Mouse (Mus musculus) megakaryocyte progenitor cell, adult 5-6 weeks (primary cell): ENCODE measurements around the gene Dact2. TPM values are rescaled to one million over a fixed set of nuclear protein-coding genes. Genes with fewer than 3 reads are reported as not detected.
A peak's percentile ranks its signal among the peaks of the same experiment; 100 is the strongest.

Experiments used
- ATAC-seq: replicated peaks from 2 replicates; pipeline ENCODE4 v1.8.0; 2016; ENCODE audit warnings: mild to moderate bottlenecking, moderate TSS enrichment, inconsistent platforms; ENCODE audit not compliant: poor library complexity
- total RNA-seq, 2 experiments: library from RNA; stranded (forward) in 1 of 2; stranded (reverse) in 1 of 2; fragments of 157-497, 149-512 nt in 1 of 2; fragments of 200-1000 nt in 1 of 2; gene quantifications; 2 replicates each; pipeline versions ENCODE4 v1.2.3 to v1.2.4; 2015 to 2017

Gene Dact2
- not detected in 2 replicates for total RNA-seq (2015)
- total RNA-seq (2017), result not detected in 2 replicates

DNA sequence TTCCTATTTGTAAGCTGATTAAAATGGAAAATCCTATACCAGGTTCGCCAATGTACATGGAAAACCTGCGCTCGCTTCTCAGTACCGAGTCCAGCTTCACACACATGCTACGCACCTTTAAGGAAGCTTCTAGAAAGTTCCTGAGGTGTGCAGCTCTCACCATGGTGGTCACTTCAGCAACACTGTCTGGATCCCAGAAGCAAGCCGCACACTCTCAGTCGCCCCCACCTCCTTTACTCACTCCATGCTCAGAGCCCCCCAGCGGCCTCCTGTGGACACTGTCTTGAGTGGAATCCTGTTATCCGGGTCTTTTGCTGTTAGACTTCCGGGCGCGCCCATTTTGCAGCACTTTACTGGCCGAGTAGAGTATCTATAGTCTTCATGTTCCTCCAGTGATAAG, at the start of gene Dact2:
Gene Dact2, minus strand, starts transcription at position 244 of the 400 bp plus-strand sequence.
- ATAC-seq, result no peak

GRCm38 (mm10) chr17:14252456-14252855, 48.4 kb upstream of the Dact2 start:
- no peak for ATAC-seq

DNA sequence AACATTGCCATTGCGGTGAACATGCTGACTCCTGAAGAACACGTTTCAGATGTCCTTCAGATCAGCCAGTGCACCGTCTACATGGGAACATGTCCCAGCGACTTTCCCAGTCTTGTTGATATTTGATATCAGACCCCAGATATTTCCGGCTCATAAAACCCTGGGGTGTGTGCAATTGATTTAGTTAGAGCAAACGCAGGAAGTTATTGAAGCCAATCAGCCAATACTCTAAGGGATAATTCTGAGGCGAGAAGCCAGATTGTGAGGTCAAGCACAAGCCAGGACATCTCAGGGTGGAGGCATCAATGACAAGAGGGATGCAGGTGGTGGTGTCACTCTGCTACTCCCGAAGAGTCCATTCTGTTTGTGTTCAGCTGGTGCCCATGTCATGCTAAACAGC, 46.3 kb upstream of the Dact2 start:
- no peak for ATAC-seq

GRCm38 (mm10) chr17:14249595-14249994, 45.5 kb upstream of the Dact2 start:
- no peak for ATAC-seq

GRCm38 (mm10) chr17:14247931-14248330, 43.8 kb upstream of the Dact2 start:
- no peak for ATAC-seq

- no peak for ATAC-seq
Measured at GRCm38 (mm10) chr17:14246266-14246665, 42.2 kb upstream of the Dact2 start.

- no peak for ATAC-seq
Measured at GRCm38 (mm10) chr17:14244195-14244965, 40.3 kb upstream of the Dact2 start.

DNA sequence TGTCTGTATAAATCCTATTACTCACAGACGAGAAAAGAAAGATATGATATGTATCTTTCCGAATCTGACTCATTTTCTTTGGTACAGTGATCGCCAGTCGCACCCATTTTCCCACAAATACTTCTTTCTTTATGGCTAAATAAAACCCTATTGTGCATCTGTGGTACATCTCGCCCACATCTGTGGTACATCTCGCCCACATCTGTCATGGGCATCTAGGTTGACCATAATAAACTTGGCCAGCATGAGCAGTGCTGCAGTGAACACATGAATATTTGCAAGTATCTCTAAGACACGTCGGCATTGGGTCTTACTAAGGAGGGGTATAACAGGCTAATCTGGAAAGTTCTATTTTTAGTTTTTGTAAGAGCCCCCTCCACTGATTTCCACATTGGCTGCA, 38.5 kb upstream of the Dact2 start:
- ATAC-seq, result no peak

DNA sequence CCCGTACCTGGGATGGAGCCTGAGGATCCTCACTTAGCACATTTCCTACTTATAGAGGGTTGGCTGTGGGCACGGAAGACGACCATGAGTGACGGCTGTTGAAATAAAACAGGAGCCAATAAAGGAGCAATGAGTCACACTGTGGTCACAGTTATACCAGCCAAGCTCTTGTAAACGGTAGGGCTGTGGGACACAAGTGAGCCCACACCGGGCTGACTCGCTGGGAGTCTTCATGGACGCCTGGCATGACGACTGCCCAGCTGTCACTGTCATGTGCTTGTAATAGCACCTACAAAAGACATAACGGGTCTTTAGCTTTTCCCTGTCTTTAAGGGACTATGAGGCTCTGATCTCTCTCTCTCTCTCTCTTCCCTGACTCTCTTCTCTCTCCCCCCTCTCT, 35.9 kb upstream of the Dact2 start:
- ATAC-seq, result no peak

- ATAC-seq, result no peak
Measured at GRCm38 (mm10) chr17:14237134-14237533, 33.0 kb upstream of the Dact2 start.

DNA sequence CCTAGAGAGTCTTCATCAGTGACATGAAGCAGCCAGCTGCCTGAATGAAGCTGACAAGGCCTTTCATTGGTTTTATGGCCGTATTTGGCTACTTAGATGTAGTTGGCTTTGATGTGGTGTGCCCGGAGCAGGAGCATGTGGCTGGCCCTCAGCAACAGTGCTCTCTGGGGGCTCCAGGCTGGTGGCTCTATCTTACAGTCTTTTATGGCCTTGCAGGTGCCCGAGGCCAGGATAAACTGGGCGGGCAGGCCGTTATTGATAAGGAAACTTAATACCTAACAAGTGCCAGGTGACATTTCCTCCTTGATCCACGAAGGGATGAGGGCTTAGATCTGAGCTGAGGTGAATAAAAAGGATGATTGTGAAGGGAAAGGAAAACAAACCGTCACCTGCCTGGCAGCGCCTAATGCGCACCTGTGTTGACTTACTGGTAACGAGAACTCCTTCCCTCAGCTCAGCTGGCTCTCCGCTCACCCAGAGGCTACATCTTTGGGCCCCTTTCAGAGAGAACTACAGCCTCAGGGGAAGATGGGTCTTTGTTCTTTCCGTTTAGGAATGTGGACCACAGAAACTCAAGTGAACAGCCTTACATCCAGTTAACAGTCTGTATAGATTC, 30.8 kb upstream of the Dact2 start:
- ATAC-seq, result no peak

DNA sequence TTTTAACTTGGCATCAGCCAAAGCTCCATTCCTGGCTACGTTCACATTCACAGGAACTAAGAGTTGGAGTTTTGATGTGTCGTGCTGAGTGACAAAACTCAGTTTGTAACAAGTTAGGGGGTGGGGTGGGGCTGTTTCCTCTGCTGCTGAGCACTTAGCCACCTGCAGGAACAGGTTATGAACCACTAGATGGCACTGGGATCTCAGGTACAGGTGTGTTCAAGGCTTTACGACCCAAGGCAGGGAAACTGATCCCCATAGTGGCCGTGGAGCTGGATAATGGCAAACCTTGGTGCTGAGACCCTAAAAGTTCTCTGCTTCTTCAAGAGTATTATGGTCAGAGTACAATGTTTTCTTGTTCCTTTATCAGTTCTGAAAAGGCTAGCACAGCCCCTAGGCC, 29.6 kb upstream of the Dact2 start:
- no peak for ATAC-seq

DNA sequence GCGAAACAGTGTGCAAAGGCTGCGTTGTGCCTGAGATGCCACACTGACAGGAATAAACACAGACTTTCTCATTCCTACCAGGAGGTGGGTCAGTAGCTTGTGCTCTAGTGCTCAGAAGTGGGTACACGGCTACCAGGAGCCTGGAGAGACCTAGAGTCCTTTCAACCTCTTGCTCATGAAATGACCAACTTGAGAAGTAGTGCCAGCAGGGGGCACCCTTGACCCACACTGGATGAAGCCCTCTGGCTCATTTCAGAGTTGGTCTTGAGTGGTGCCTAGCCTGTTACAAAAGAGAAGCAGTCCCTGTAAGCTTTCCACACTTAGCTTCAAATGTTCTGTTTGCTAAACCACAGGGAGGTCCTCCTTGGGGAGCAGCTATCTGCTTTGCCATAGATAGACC, 28.5 kb upstream of the Dact2 start:
- peak; percentile 68 for ATAC-seq

DNA sequence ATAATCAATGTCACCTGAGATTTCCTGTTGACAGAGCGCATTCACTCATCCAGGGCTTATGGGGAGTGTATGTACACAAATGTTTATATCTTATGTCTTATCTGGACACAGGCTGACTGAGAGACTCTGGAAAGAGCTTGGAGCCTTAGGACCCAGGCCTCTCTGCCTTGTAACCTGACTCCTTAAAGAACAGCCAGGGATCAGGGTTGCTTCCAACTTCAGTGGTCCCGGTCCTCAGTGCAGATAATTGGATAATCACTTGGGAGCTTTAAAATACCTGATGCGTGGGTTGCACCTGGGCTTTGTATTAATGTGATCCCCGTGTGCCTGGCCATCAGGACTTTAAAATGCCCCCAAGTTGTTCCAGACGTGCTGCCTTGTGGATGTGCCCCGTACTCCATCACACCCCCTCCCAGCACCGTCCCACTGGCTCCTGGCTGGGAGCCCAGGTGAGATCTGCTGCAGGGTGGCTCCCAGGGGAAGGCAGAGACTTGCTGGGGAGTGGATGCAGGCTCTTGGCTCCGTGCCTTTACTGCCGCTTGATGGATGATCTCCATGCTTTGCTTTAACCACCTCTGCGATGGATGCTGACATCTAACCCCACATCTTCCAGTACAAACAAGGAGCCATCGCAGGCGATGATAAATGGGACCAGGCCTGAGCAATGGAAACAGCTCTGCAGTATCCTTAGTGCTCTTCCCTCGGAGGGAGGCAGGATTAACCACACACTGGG, 26.8 kb upstream of the Dact2 start:
- no peak for ATAC-seq

GRCm38 (mm10) chr17:14228381-14228780, 24.3 kb upstream of the Dact2 start:
- no peak for ATAC-seq

DNA sequence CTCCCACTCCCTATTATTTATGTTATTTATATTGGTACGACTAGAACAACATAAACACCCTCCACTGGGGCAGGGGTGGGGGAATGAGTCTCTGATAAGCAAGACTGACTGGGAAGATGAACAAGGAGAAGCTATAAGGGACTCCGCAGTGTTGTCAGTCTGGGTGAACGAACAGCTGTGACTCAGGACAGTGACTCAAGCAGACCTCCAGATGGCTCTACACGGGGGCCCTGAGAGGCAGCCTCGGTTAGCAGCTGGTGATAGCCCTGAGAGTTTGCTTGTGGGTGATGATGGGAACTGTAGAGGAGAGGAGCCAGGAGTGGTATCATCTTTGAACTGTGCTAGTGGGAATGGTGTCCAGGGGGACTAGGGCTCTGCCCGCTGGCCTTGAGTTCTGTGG, 23.5 kb upstream of the Dact2 start:
- no peak for ATAC-seq

- ATAC-seq, result no peak
Measured at GRCm38 (mm10) chr17:14226778-14227177, 22.7 kb upstream of the Dact2 start.

DNA sequence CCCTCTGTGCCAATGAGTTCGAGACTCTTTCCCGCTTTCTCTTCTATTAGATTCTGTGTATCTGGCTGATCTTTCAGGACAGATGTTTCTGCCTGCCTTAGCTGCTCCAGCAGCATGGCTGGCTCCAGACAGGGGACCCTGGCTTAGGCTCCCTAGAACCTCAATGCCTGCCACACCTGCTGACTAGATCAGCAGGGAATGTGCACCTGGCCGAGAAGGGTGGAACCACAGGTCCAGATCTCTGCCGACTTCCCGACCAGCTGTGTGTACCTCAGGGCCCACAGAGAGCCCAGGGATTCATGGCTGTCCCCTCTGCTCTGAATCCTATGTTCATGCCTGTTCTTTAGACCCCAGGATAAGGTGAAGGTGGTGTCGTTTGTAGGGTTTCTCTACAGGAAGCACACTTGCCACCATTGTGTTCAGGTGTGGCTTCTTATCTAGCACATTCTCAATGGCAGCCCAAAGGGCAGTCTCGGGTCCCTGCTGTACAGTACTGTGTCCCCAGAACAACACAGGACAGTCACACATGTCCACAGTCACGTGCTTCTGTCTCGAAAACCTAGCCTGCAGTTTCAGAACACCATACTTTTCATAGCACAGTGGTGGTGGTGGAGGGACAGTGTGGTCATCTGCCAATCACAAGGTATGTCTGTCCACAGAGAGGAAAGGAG, 22.0 kb upstream of the Dact2 start:
- ATAC-seq, result no peak

- no peak for ATAC-seq
Measured at GRCm38 (mm10) chr17:14221893-14222615, 17.9 kb upstream of the Dact2 start.

DNA sequence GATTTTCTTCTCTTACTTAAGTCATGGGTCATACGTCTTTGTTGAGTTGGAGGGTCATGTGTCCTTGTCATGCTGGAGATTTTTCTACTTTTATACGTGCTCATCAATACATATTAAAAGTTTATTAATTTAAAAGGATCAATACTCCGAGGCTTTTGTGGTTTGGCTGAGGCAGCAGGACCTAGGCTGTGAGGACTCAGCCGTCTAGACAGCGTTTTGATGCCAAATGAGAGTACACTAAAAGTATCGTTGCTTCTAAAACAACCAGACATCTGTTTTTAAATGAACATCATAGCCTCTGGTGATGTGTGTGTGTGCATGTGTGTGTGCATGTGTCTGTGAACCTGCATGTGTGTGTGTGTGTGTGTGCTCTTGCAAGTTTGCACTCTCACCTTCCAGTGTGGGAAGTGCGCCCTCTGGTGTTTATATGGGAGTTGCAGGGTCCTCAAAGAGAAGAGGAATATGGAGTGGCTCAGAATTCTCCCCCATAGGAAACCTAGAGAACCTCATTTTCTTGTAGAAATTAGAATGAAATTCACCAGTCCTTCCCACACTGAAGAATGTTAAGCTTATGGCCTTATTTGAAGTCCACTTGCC, 16.6 kb upstream of the Dact2 start:
- peak; percentile 83 for ATAC-seq
